Mouse (Mus musculus): Measurements from ENCODE around the gene Zfp445. TPM values are rescaled to one million over a fixed set of nuclear protein-coding genes. Genes with fewer than 3 reads are reported as not detected.

Zfp445 gene
- total and polyA plus RNA-seq, 2 experiments from 2014 or later = 24.6 to 51.3 TPM

- H3K4me1 ChIP-seq (ENCODE audit: control insufficient read depth, insufficient read depth) = peaks cover 13% of the 10 kb centered on the region; the same call in 1 of the 2 replicates
- no peak for TF ChIP-seq EP300 (IDR thresholded peaks at IDR 0.05; ENCODE audit: low read depth)
- no peak for TF ChIP-seq CTCF (IDR thresholded peaks at IDR 0.05; ENCODE audit: low read depth)
- H3K9me3 ChIP-seq (replicated peaks; ENCODE audit: control insufficient read depth, low read length) = no peaks in the 10 kb centered on the region
- H3K36me3 ChIP-seq (replicated peaks; ENCODE audit: control insufficient read depth, insufficient read depth, low read length) = no peaks in the 10 kb centered on the region
- H3K4me3 ChIP-seq (ENCODE audit: low read depth, low read length) = peak overlapping the region; percentile 59
- peak overlapping the region; percentile 89 for H3K27ac ChIP-seq (ENCODE audit: low read depth)
- H3K27me3 ChIP-seq (ENCODE audit: control insufficient read depth, insufficient read depth, low read length) = no peaks in the 10 kb centered on the region
- peak overlapping the region; percentile 71 for H3K4me2 ChIP-seq (ENCODE audit: low read depth, low read length)
- WGBS = 7% methylated on average over 10 of the region's 10 CpGs
- H3K9ac ChIP-seq (replicated peaks; ENCODE audit: low read depth, low read length) = peak overlapping the region; percentile 68
- ATAC-seq (ENCODE audit: insufficient read depth, low read depth) (no peak), DNase-seq (ENCODE audit: low spot score) (no peak)
Measured at GRCm38 (mm10) chr9:122805845-122806341, 59.9 kb downstream of the Zfp445 start.

- Histone ChIP-seq H3K27ac (ENCODE audit: low read depth) (peak within 1 kb of the TSS; percentile 89), H3K27me3 (ENCODE audit: control insufficient read depth, insufficient read depth, low read length) (no peaks in the 10 kb centered on the region), H3K36me3 (replicated peaks; ENCODE audit: control insufficient read depth, insufficient read depth, low read length) (no peaks in the 10 kb centered on the region), H3K9me3 (replicated peaks; ENCODE audit: control insufficient read depth, low read length) (no peaks in the 10 kb centered on the region), H3K9ac (replicated peaks; ENCODE audit: low read depth, low read length) (peak within 1 kb of the TSS; percentile 68), H3K4me1 (ENCODE audit: control insufficient read depth, insufficient read depth) (peaks cover 9% of the 10 kb centered on the region; the same call in 1 of the 2 replicates), H3K4me2 (ENCODE audit: low read depth, low read length) (peak within 1 kb of the TSS; percentile 71), H3K4me3 (ENCODE audit: low read depth, low read length) (peak within 1 kb of the TSS; percentile 59)
- DNase-seq (ENCODE audit: low spot score) = peak; percentile 92
- 5% methylated on average over 42 of the region's 42 CpGs for WGBS
- TF ChIP-seq CTCF (IDR thresholded peaks at IDR 0.05; ENCODE audit: low read depth) (no peak), EP300 (IDR thresholded peaks at IDR 0.05; ENCODE audit: low read depth) (no peak)
- ATAC-seq (ENCODE audit: insufficient read depth, low read depth) = peak; percentile 98
Measured at GRCm38 (mm10) chr9:122805053-122805844, 60.6 kb downstream of the Zfp445 start, which contains the start of gene Tcaim. Gene Tcaim (plus strand): TSS chr9:122805539.

Other genes starting within 250 kb of the Zfp445 start
- not detected in 2 replicates for gene Topaz1, start 118.7 kb downstream of the Zfp445 start, total RNA-seq (2014; rRNA removed; ENCODE audit: low replicate concordance)
- gene Topaz1, start 118.7 kb downstream of the Zfp445 start, polyA plus RNA-seq (2015; fragmentation: Nextera tagmentation; extraction: Ambion mirVana) = not detected in 2 replicates
- gene Tcaim, start 60.5 kb downstream of the Zfp445 start, total RNA-seq (2014; rRNA removed; ENCODE audit: low replicate concordance) = 4.0 and 6.5 TPM in 2 replicates
- gene Tcaim, start 60.5 kb downstream of the Zfp445 start, polyA plus RNA-seq (2015; fragmentation: Nextera tagmentation; extraction: Ambion mirVana) = 9.8 and 10.0 TPM in 2 replicates
- gene Gm35549, start 22.0 kb downstream of the Zfp445 start, total RNA-seq (2014; rRNA removed; ENCODE audit: low replicate concordance) = not detected in 2 replicates
- 0.20 TPM in 1 of 2 replicates, not detected in the other for gene Gm35549, start 22.0 kb downstream of the Zfp445 start, polyA plus RNA-seq (2015; fragmentation: Nextera tagmentation; extraction: Ambion mirVana)
- 3.9 and 5.4 TPM in 2 replicates for gene Zkscan7, start 19.7 kb upstream of the Zfp445 start, total RNA-seq (2014; rRNA removed; ENCODE audit: low replicate concordance)
- 1.4 and 1.5 TPM in 2 replicates for gene Zkscan7, start 19.7 kb upstream of the Zfp445 start, polyA plus RNA-seq (2015; fragmentation: Nextera tagmentation; extraction: Ambion mirVana)
- gene Zfp105, start 57.1 kb upstream of the Zfp445 start, total RNA-seq (2014; rRNA removed; ENCODE audit: low replicate concordance) = 2.2 and 6.9 TPM in 2 replicates
- 7.2 and 7.8 TPM in 2 replicates for gene Zfp105, start 57.1 kb upstream of the Zfp445 start, polyA plus RNA-seq (2015; fragmentation: Nextera tagmentation; extraction: Ambion mirVana)
- 0.84 and 13.5 TPM in 2 replicates for gene 1110059G10Rik, start 85.0 kb upstream of the Zfp445 start, total RNA-seq (2014; rRNA removed; ENCODE audit: low replicate concordance)
- 27.1 and 31.1 TPM in 2 replicates for gene 1110059G10Rik, start 85.0 kb upstream of the Zfp445 start, polyA plus RNA-seq (2015; fragmentation: Nextera tagmentation; extraction: Ambion mirVana)
- 18.3 and 38.2 TPM in 2 replicates for gene Kif15, start 85.0 kb upstream of the Zfp445 start, total RNA-seq (2014; rRNA removed; ENCODE audit: low replicate concordance)
- 5.3 and 6.1 TPM in 2 replicates for gene Kif15, start 85.0 kb upstream of the Zfp445 start, polyA plus RNA-seq (2015; fragmentation: Nextera tagmentation; extraction: Ambion mirVana)
- 13.8 and 22.1 TPM in 2 replicates for gene Tmem42, start 155.3 kb upstream of the Zfp445 start, total RNA-seq (2014; rRNA removed; ENCODE audit: low replicate concordance)
- gene Tmem42, start 155.3 kb upstream of the Zfp445 start, polyA plus RNA-seq (2015; fragmentation: Nextera tagmentation; extraction: Ambion mirVana) = 27.5 and 28.1 TPM in 2 replicates
- not detected in 2 replicates for gene Tgm4, start 168.7 kb upstream of the Zfp445 start, total RNA-seq (2014; rRNA removed; ENCODE audit: low replicate concordance)
- gene Tgm4, start 168.7 kb upstream of the Zfp445 start, polyA plus RNA-seq (2015; fragmentation: Nextera tagmentation; extraction: Ambion mirVana) = 0.19 and 0.20 TPM in 2 replicates
- 51.7 and 73.5 TPM in 2 replicates for gene Zdhhc3, start 247.2 kb upstream of the Zfp445 start, total RNA-seq (2014; rRNA removed; ENCODE audit: low replicate concordance)
- 33.4 and 35.7 TPM in 2 replicates for gene Zdhhc3, start 247.2 kb upstream of the Zfp445 start, polyA plus RNA-seq (2015; fragmentation: Nextera tagmentation; extraction: Ambion mirVana)
- 20.2 and 29.5 TPM in 2 replicates for gene Exosc7, start 247.2 kb upstream of the Zfp445 start, total RNA-seq (2014; rRNA removed; ENCODE audit: low replicate concordance)
- 45.6 and 49.7 TPM in 2 replicates for gene Exosc7, start 247.2 kb upstream of the Zfp445 start, polyA plus RNA-seq (2015; fragmentation: Nextera tagmentation; extraction: Ambion mirVana)